Mouse (Mus musculus) liver, postnatal 0 days (tissue): ENCODE data around the gene Lrguk.

ENCODE experiments used
- CTCF ChIP-seq: sonication (generic); IDR thresholded peaks from 2 replicates; pipeline ENCODE4 v1.5.1; 2016; ENCODE audit warnings: antibody characterized with exemption, low read depth
- EP300 ChIP-seq: IDR thresholded peaks from 2 replicates; pipeline ENCODE4 v1.6.1; 2016; ENCODE audit warnings: antibody characterized with exemption, low read depth, mild to moderate bottlenecking

- TF ChIP-seq CTCF (no peak), EP300 (no peak)
Measured at GRCm38 (mm10) chr6:34153069-34154052, 124.1 kb downstream of the Lrguk start.
